Comparison of ENCODE assay signal across 8 mouse cellular contexts in genomic region chrX:136976424-136977084, GRCm38 (mm10). TPM values are rescaled to one million over a fixed set of nuclear protein-coding genes. Genes with fewer than 3 reads are reported as not detected.
A peak's percentile ranks its signal among the peaks of the same experiment; 100 is the strongest.
DNase-seq lines count a peak whose midpoint lies in the region; ATAC-seq and TF ChIP-seq lines count a peak whose summit lies in the region.

TSS of gene Tmsb15l (minus strand) at chrX:136976869.
TSS of gene Tmsb15b1 (minus strand) at chrX:136976874.

- peak within 1 kb of the TSS; percentile 56 for H3K4me2 ChIP-seq in intestine, embryonic 15.5 days (replicated peaks)
- H3K4me2 ChIP-seq in limb, embryonic 13.5 days (replicated peaks): peak within 1 kb of the TSS; percentile 62
- H3K4me2 ChIP-seq in midbrain, embryonic 12.5 days (replicated peaks): peak within 1 kb of the TSS; percentile 53

- H3K4me3 ChIP-seq in intestine, embryonic 15.5 days (replicated peaks): peak within 1 kb of the TSS; percentile 40
- H3K4me3 ChIP-seq in limb, embryonic 13.5 days: peak within 1 kb of the TSS; percentile 49
- peak within 1 kb of the TSS; percentile 45 for H3K4me3 ChIP-seq in midbrain, embryonic 12.5 days
- H3K4me3 ChIP-seq in spleen, adult 2 months (ENCODE audit: extremely low read depth, insufficient read depth, insufficient read length): peak within 1 kb of the TSS; percentile 83

- H3K27me3 ChIP-seq in intestine, embryonic 15.5 days (replicated peaks): no peaks in the 10 kb centered on the region
- H3K27me3 ChIP-seq in limb, embryonic 13.5 days: no peaks in the 10 kb centered on the region
- no peaks in the 10 kb centered on the region for H3K27me3 ChIP-seq in midbrain, embryonic 12.5 days
- no peaks in the 10 kb centered on the region for H3K27me3 ChIP-seq in spleen, adult 2 months (ENCODE audit: control insufficient read depth, insufficient read depth, low read length)

- WGBS in intestine, embryonic 15.5 days: 30% methylated on average over 15 of the region's 15 CpGs
- WGBS in limb, embryonic 13.5 days: 22% methylated on average over 15 of the region's 15 CpGs
- 33% methylated on average over 15 of the region's 15 CpGs for WGBS in midbrain, embryonic 12.5 days
- 32% methylated on average over 15 of the region's 15 CpGs for WGBS in spleen, adult 2 months

- no peak for TF ChIP-seq CTCF in spleen, adult 2 months (IDR thresholded peaks at IDR 0.05; ENCODE audit: extremely low read depth, insufficient read depth, insufficient read length, insufficient replicate concordance)

- H3K4me1 ChIP-seq in intestine, embryonic 15.5 days (replicated peaks): no peaks in the 10 kb centered on the region
- no peaks in the 10 kb centered on the region for H3K4me1 ChIP-seq in limb, embryonic 13.5 days
- H3K4me1 ChIP-seq in midbrain, embryonic 12.5 days: no peaks in the 10 kb centered on the region
- no peaks in the 10 kb centered on the region for H3K4me1 ChIP-seq in spleen, adult 2 months (ENCODE audit: control insufficient read depth, insufficient read depth, insufficient read length)

- H3K27ac ChIP-seq in intestine, embryonic 15.5 days: no peak within 1 kb of the TSS
- H3K27ac ChIP-seq in limb, embryonic 13.5 days: no peak within 1 kb of the TSS
- H3K27ac ChIP-seq in midbrain, embryonic 12.5 days (replicated peaks): no peak within 1 kb of the TSS
- H3K27ac ChIP-seq in spleen, adult 2 months (ENCODE audit: insufficient read depth, low read length): no peak within 1 kb of the TSS

- no peaks in the 10 kb centered on the region for H3K36me3 ChIP-seq in intestine, embryonic 15.5 days
- no peaks in the 10 kb centered on the region for H3K36me3 ChIP-seq in limb, embryonic 13.5 days
- no peaks in the 10 kb centered on the region for H3K36me3 ChIP-seq in midbrain, embryonic 12.5 days
- H3K36me3 ChIP-seq in spleen, adult 2 months (ENCODE audit: control insufficient read depth, insufficient read depth, low read length): no peaks in the 10 kb centered on the region

- peak; percentile 100 for ATAC-seq in intestine, embryonic 15.5 days
- peak; percentile 100 for ATAC-seq in limb, embryonic 13.5 days (ENCODE audit: low FRiP score, low read depth)
- peak; percentile 100 for ATAC-seq in midbrain, embryonic 12.5 days (ENCODE audit: low FRiP score, low read depth)

- TF ChIP-seq POLR2A in spleen, adult 2 months (IDR thresholded peaks at IDR 0.05; ENCODE audit: low read depth, low read length): no peak

- peak; percentile 97 for DNase-seq in heart, adult 11 months
- DNase-seq in heart, postnatal 4 days: no peak
- peak; percentile 72 to 81 for DNase-seq in cerebellum, postnatal 10 days
- peak; percentile 36 to 80 for DNase-seq in frontal cortex, postnatal 10 days (ENCODE audit: low spot score in 2 of 2)
- peak; percentile 65 to 73 for DNase-seq in spleen, adult 2 months (ENCODE audit: low read depth in 1 of 2, low spot score in 2 of 2)

- H3K9me3 ChIP-seq in intestine, embryonic 15.5 days: no peaks in the 10 kb centered on the region
- H3K9me3 ChIP-seq in limb, embryonic 13.5 days: no peaks in the 10 kb centered on the region
- no peaks in the 10 kb centered on the region for H3K9me3 ChIP-seq in midbrain, embryonic 12.5 days

- H3K9ac ChIP-seq in intestine, embryonic 15.5 days: peak within 1 kb of the TSS; percentile 46
- peak within 1 kb of the TSS; percentile 56; the same call in 1 of the 2 replicates for H3K9ac ChIP-seq in limb, embryonic 13.5 days
- peak within 1 kb of the TSS; percentile 46 for H3K9ac ChIP-seq in midbrain, embryonic 12.5 days (replicated peaks)

RNA-seq across cellular contexts. Expression of gene Tmsb15l, which starts in this region (rescaled TPM):
- under 1 TPM in 1 of 2 experiments, not detected in 1; 0.36 TPM for total RNA-seq in heart, postnatal 4 days (2021)
- 3.2 and 6.3 TPM in 2 replicates for polyA plus RNA-seq in intestine, embryonic 15.5 days (2015; fragmentation: Nextera tagmentation; extraction: Ambion mirVana)
- 7.3 and 7.8 TPM in 2 replicates for polyA plus RNA-seq in limb, embryonic 13.5 days (2015; fragmentation: Nextera tagmentation; extraction: Ambion mirVana)
- 7.8 and 9.3 TPM in 2 replicates for polyA plus RNA-seq in midbrain, embryonic 12.5 days (2016; fragmentation: Nextera tagmentation; extraction: Ambion mirVana)
- polyA plus RNA-seq in spleen, adult 2 months (2012; rRNA removed): 0.47 and 0.58 TPM in 2 replicates

RNA-seq across cellular contexts. Expression of gene Tmsb15b1, which starts in this region (rescaled TPM):
- 1 to 10 TPM; 1.2 to 3.3 TPM for total RNA-seq in heart, postnatal 4 days (2021)
- polyA plus RNA-seq in intestine, embryonic 15.5 days (2015; fragmentation: Nextera tagmentation; extraction: Ambion mirVana): 21.5 and 24.8 TPM in 2 replicates
- polyA plus RNA-seq in limb, embryonic 13.5 days (2015; fragmentation: Nextera tagmentation; extraction: Ambion mirVana): 34.6 and 37.4 TPM in 2 replicates
- polyA plus RNA-seq in midbrain, embryonic 12.5 days (2016; fragmentation: Nextera tagmentation; extraction: Ambion mirVana): 23.9 and 24.7 TPM in 2 replicates
- 0.34 and 0.41 TPM in 2 replicates for polyA plus RNA-seq in spleen, adult 2 months (2012; rRNA removed)

Comparison
In these comparisons a context has a peak if more than half of its experiments do, and no peak if none do; other contexts are left out.
1. RNA of gene Tmsb15b1 (polyA plus RNA-seq): 34.6 to 37.4 TPM in limb, embryonic 13.5 days, 21.5 to 24.8 TPM in intestine, embryonic 15.5 days and 23.9 to 24.7 TPM in midbrain, embryonic 12.5 days; 0.34 to 0.41 TPM in spleen, adult 2 months; every median in the first group is over 10 times any median in the second.
2. Peak in DNase-seq and H3K4me3 ChIP-seq in spleen, adult 2 months; RNA of the genes that start here not detected or under 1 TPM.
3. Peak in every context shown above with its lines, with median percentiles within 50 percentile points of each other: ATAC-seq, H3K4me2 ChIP-seq, H3K4me3 ChIP-seq and H3K9ac ChIP-seq.